Mouse (Mus musculus): ENCODE measurements around the gene Zfp428. TPM values are rescaled to one million over a fixed set of nuclear protein-coding genes. Genes with fewer than 3 reads are reported as not detected.

The Zfp428 gene
- total and polyA plus RNA-seq, 3 experiments, result 12.4 to 16.4 TPM; not detected in 1

DNA sequence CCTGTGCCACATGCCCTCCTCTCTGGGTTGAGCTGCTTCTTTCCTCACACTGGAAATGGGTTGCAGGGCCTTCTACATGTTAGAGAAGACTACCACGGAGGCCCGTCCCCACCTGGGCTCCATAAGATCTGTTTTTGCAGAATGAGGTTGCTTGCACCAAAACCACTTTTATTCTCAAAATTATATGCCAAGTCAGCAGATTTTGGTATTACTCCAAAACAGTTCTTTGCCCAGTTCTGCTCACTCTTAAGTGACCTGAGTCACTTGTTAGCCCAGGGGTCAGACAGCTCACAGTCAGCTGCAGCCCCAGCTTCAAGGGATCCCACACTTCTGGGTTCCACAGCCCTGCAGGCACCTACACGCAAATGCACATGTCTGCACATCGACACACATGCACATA is 54.6 kb downstream of the Zfp428 start:
- H3K27me3 ChIP-seq (ENCODE audit: control insufficient read depth in 1 of 2, insufficient read depth in 2 of 2, low read length in 2 of 2), result no peaks in the 10 kb centered on the region
- H3K4me3 ChIP-seq (ENCODE audit: control insufficient read depth in 1 of 2, insufficient read depth in 1 of 2, low read depth in 2 of 2, low read length in 2 of 2), result no peak overlapping the region
- H3K36me3 ChIP-seq (ENCODE audit: control insufficient read depth in 1 of 2, insufficient read depth in 2 of 2, low read length in 2 of 2), result no peaks in the 10 kb centered on the region; a peak in 1 of 4 replicates
- DNase-seq (ENCODE audit: low read depth, low spot score), result no peak
- no peaks in the 10 kb centered on the region for H3K4me1 ChIP-seq (ENCODE audit: control insufficient read depth in 1 of 2, insufficient read depth in 2 of 2, low read length in 2 of 2)
- no peak overlapping the region for H3K27ac ChIP-seq (ENCODE audit: control insufficient read depth, low read depth, low read length)
- TF ChIP-seq ZMIZ1 (IDR thresholded peaks at IDR 0.05; ENCODE audit: low read depth, low read length) (no peak), GABPA (IDR thresholded peaks at IDR 0.05; ENCODE audit: low read depth, low read length) (no peak), POLR2AphosphoS5 (IDR thresholded peaks at IDR 0.05; ENCODE audit: borderline replicate concordance, low read depth, low read length) (no peak), MAFK (IDR thresholded peaks at IDR 0.05; ENCODE audit: borderline replicate concordance, low read depth, low read length) (peak; percentile 91), ELF1 (IDR thresholded peaks at IDR 0.05; ENCODE audit: low read depth, low read length) (no peak), ETS1 (IDR thresholded peaks at IDR 0.05; ENCODE audit: low read depth, low read length) (no peak), POLR2AphosphoS2 (IDR thresholded peaks at IDR 0.05; ENCODE audit: low read length) (no peak)
- no peak overlapping the region for H3K9ac ChIP-seq (ENCODE audit: control insufficient read depth, low read depth, low read length, poor library complexity, severe bottlenecking)
- no peaks in the 10 kb centered on the region for H3K9me3 ChIP-seq (replicated peaks; ENCODE audit: insufficient read depth, low read length)
- H3K79me2 ChIP-seq (ENCODE audit: control insufficient read depth, insufficient read depth, low read length, poor library complexity), result no peaks in the 10 kb centered on the region

- TF ChIP-seq GATA1 (IDR thresholded peaks at IDR 0.05; ENCODE audit: low read depth, low read length) (no peak), CHD1 (IDR thresholded peaks at IDR 0.05; ENCODE audit: low read depth, low read length) (no peak), MAFK (IDR thresholded peaks at IDR 0.05; ENCODE audit: borderline replicate concordance, low read depth, low read length) (no peak), MYC (IDR thresholded peaks at IDR 0.05; ENCODE audit: low read depth, low read length) (no peak), ELF1 (IDR thresholded peaks at IDR 0.05; ENCODE audit: low read depth, low read length) (no peak)
- Histone ChIP-seq H3K27me3 (ENCODE audit: control insufficient read depth in 1 of 2, insufficient read depth in 2 of 2, low read length in 2 of 2) (no peaks in the 10 kb centered on the region), H3K27ac (ENCODE audit: control insufficient read depth, low read depth, low read length) (no peak overlapping the region), H3K9ac (ENCODE audit: control insufficient read depth, low read depth, low read length, poor library complexity, severe bottlenecking) (no peak overlapping the region), H3K79me2 (ENCODE audit: control insufficient read depth, insufficient read depth, low read length, poor library complexity) (no peaks in the 10 kb centered on the region), H3K4me3 (ENCODE audit: control insufficient read depth in 1 of 2, insufficient read depth in 1 of 2, low read depth in 2 of 2, low read length in 2 of 2) (no peak overlapping the region), H3K36me3 (ENCODE audit: control insufficient read depth in 1 of 2, insufficient read depth in 2 of 2, low read length in 2 of 2) (peaks cover 0 to 3% of the 10 kb centered on the region in 2 experiments; a peak in 2 of 4 replicates), H3K9me3 (replicated peaks; ENCODE audit: insufficient read depth, low read length) (no peaks in the 10 kb centered on the region), H3K4me1 (ENCODE audit: control insufficient read depth in 1 of 2, insufficient read depth in 2 of 2, low read length in 2 of 2) (no peaks in the 10 kb centered on the region)
- DNase-seq (ENCODE audit: low read depth, low spot score), result no peak
These were observed 56.5 kb downstream of the Zfp428 start for GRCm38 (mm10) chr7:24563191-24563836.

- peaks cover 0 to 3% of the 10 kb centered on the region in 2 experiments; a peak in 2 of 4 replicates for H3K36me3 ChIP-seq (ENCODE audit: control insufficient read depth in 1 of 2, insufficient read depth in 2 of 2, low read length in 2 of 2)
- H3K4me3 ChIP-seq (ENCODE audit: control insufficient read depth in 1 of 2, insufficient read depth in 1 of 2, low read depth in 2 of 2, low read length in 2 of 2), result no peak overlapping the region
- H3K4me1 ChIP-seq (ENCODE audit: control insufficient read depth in 1 of 2, insufficient read depth in 2 of 2, low read length in 2 of 2), result no peaks in the 10 kb centered on the region
These were observed 57.0 kb downstream of the Zfp428 start for GRCm38 (mm10) chr7:24563837-24564206.

More at GRCm38 (mm10) chr7:24563837-24564206, 57.0 kb downstream of the Zfp428 start:
- no peak overlapping the region for H3K9ac ChIP-seq (ENCODE audit: control insufficient read depth, low read depth, low read length, poor library complexity, severe bottlenecking)
- H3K9me3 ChIP-seq (replicated peaks; ENCODE audit: insufficient read depth, low read length), result no peaks in the 10 kb centered on the region
- H3K27me3 ChIP-seq (ENCODE audit: control insufficient read depth in 1 of 2, insufficient read depth in 2 of 2, low read length in 2 of 2), result no peaks in the 10 kb centered on the region
- DNase-seq (ENCODE audit: low read depth, low spot score), result no peak
- no peaks in the 10 kb centered on the region for H3K79me2 ChIP-seq (ENCODE audit: control insufficient read depth, insufficient read depth, low read length, poor library complexity)
- H3K27ac ChIP-seq (ENCODE audit: control insufficient read depth, low read depth, low read length), result no peak overlapping the region
- TF ChIP-seq EP300 (IDR thresholded peaks at IDR 0.05; ENCODE audit: low read depth in 1 of 2, low read length in 2 of 2), result no peak
- no peak for TF ChIP-seq USF2 (IDR thresholded peaks at IDR 0.05; ENCODE audit: borderline replicate concordance in 1 of 2, insufficient read depth in 1 of 2, low read depth in 1 of 2, low read length in 2 of 2)
- TF ChIP-seq TBP (IDR thresholded peaks at IDR 0.05; ENCODE audit: low read depth, low read length), result no peak
- TF ChIP-seq USF1 (IDR thresholded peaks at IDR 0.05; ENCODE audit: low read depth, low read length), result no peak
- no peak for TF ChIP-seq GABPA (IDR thresholded peaks at IDR 0.05; ENCODE audit: low read depth, low read length)
- TF ChIP-seq ZNF384 (IDR thresholded peaks at IDR 0.05; ENCODE audit: low read depth, low read length), result no peak
- no peak for TF ChIP-seq ZC3H11A (IDR thresholded peaks at IDR 0.05; ENCODE audit: low read depth, low read length)
- no peak for TF ChIP-seq UBTF (IDR thresholded peaks at IDR 0.05; ENCODE audit: borderline replicate concordance, insufficient read depth, low read depth, low read length)
- no peak for TF ChIP-seq NRF1 (IDR thresholded peaks at IDR 0.05; ENCODE audit: insufficient read depth, low read depth, low read length, poor library complexity, severe bottlenecking)
- TF ChIP-seq CHD2 (IDR thresholded peaks at IDR 0.05; ENCODE audit: low read length), result no peak
- no peak for TF ChIP-seq GATA1 (IDR thresholded peaks at IDR 0.05; ENCODE audit: low read depth, low read length)
- TF ChIP-seq MYC (IDR thresholded peaks at IDR 0.05; ENCODE audit: low read depth, low read length), result no peak
- no peak for TF ChIP-seq ELF1 (IDR thresholded peaks at IDR 0.05; ENCODE audit: low read depth, low read length)
- no peak for TF ChIP-seq HCFC1 (IDR thresholded peaks at IDR 0.05; ENCODE audit: low read depth, low read length)
